Comparison of ENCODE assay signal across 8 mouse cellular contexts in the genomic region with DNA sequence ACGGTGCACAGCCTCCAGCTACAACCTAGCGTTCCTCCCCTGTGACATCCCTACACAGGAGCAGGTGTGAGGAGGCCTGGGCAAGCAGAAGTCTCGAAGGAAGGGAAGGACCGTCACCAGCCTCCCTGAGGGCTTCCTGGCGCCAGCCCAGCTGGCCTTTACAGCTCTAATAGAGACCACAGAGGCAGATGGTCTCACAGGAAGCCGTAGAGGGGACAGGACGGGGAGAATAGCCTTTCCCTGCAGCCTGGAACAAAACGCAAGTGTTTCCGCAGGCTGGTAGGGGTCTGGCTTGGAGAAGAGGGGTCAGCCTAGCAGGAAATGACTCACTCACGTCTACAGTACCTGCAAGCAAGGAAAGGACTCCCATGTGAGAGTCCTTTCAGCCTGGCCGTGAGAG. TPM values are rescaled to one million over a fixed set of nuclear protein-coding genes. Genes with fewer than 3 reads are reported as not detected.
DNase-seq lines count a peak whose midpoint lies in the region; ATAC-seq lines count a peak whose summit lies in the region.

No protein-coding gene starts in this region.

- ATAC-seq in forebrain, embryonic 11.5 days (replicated peaks; ENCODE audit: low FRiP score): no peak
- ATAC-seq in forebrain, embryonic 15.5 days (replicated peaks): no peak
- ATAC-seq in limb, embryonic 15.5 days (ENCODE audit: insufficient number of reproducible peaks, low FRiP score, low TSS enrichment, low read depth): no peak
- no peak for ATAC-seq in megakaryocyte-erythroid progenitor cell, adult 5-6 weeks (replicated peaks; ENCODE audit: low FRiP score, low TSS enrichment, poor library complexity, severe bottlenecking)
- ATAC-seq in monocyte, adult 5-6 weeks (replicated peaks; ENCODE audit: insufficient number of reproducible peaks, low FRiP score, low TSS enrichment, poor library complexity, severe bottlenecking): no peak

- peaks cover 15% of the 10 kb centered on the region for H3K4me1 ChIP-seq in forebrain, embryonic 11.5 days (replicated peaks; ENCODE audit: control insufficient read depth, insufficient read depth, low read length)
- peaks cover 34% of the 10 kb centered on the region for H3K4me1 ChIP-seq in forebrain, embryonic 15.5 days
- H3K4me1 ChIP-seq in limb, embryonic 15.5 days: peaks cover 38% of the 10 kb centered on the region

- no peaks in the 10 kb centered on the region for H3K27me3 ChIP-seq in forebrain, embryonic 11.5 days (ENCODE audit: control insufficient read depth, insufficient read depth, low read length)
- no peaks in the 10 kb centered on the region for H3K27me3 ChIP-seq in forebrain, embryonic 15.5 days
- no peaks in the 10 kb centered on the region for H3K27me3 ChIP-seq in limb, embryonic 15.5 days

- H3K4me2 ChIP-seq in forebrain, embryonic 11.5 days (ENCODE audit: low read depth, low read length, severe bottlenecking): no peak overlapping the region
- no peak overlapping the region for H3K4me2 ChIP-seq in forebrain, embryonic 15.5 days (replicated peaks)
- H3K4me2 ChIP-seq in limb, embryonic 15.5 days: no peak overlapping the region

- no peak overlapping the region for H3K9ac ChIP-seq in forebrain, embryonic 11.5 days (ENCODE audit: low read length)
- H3K9ac ChIP-seq in forebrain, embryonic 15.5 days (replicated peaks): no peak overlapping the region
- no peak overlapping the region for H3K9ac ChIP-seq in limb, embryonic 15.5 days

- H3K9me3 ChIP-seq in forebrain, embryonic 11.5 days (ENCODE audit: control insufficient read depth, low read length): no peaks in the 10 kb centered on the region
- no peaks in the 10 kb centered on the region for H3K9me3 ChIP-seq in forebrain, embryonic 15.5 days
- no peaks in the 10 kb centered on the region for H3K9me3 ChIP-seq in limb, embryonic 15.5 days

- peak; percentile 53 for DNase-seq in forebrain, embryonic 11.5 days (ENCODE audit: low spot score)
- peak; percentile 73 to 81 for DNase-seq in cerebellum, postnatal 25 days
- DNase-seq in heart, postnatal 4 days: peak; percentile 70
- DNase-seq in embryo, embryonic 11 days: no peak

- peaks cover 7% of the 10 kb centered on the region for H3K36me3 ChIP-seq in forebrain, embryonic 11.5 days (ENCODE audit: control insufficient read depth, insufficient read depth, low read length)
- peaks cover 53% of the 10 kb centered on the region for H3K36me3 ChIP-seq in forebrain, embryonic 15.5 days
- peaks cover 28% of the 10 kb centered on the region for H3K36me3 ChIP-seq in limb, embryonic 15.5 days

- H3K27ac ChIP-seq in forebrain, embryonic 11.5 days (ENCODE audit: low read depth, low read length): peak overlapping the region; percentile 39; the same call in 1 of the 2 replicates
- no peak overlapping the region; the same call in 1 of the 2 replicates for H3K27ac ChIP-seq in forebrain, embryonic 15.5 days (replicated peaks)
- peak overlapping the region; percentile 18; the same call in 1 of the 2 replicates for H3K27ac ChIP-seq in limb, embryonic 15.5 days

- 77% methylated on average over 11 of the region's 11 CpGs for WGBS in forebrain, embryonic 11.5 days
- 66% methylated on average over 11 of the region's 11 CpGs for WGBS in forebrain, embryonic 15.5 days
- WGBS in limb, embryonic 15.5 days: 42% methylated on average over 11 of the region's 11 CpGs

- no peak overlapping the region for H3K4me3 ChIP-seq in forebrain, embryonic 11.5 days (ENCODE audit: low read depth, low read length)
- H3K4me3 ChIP-seq in forebrain, embryonic 15.5 days: no peak overlapping the region
- no peak overlapping the region for H3K4me3 ChIP-seq in limb, embryonic 15.5 days

RNA-seq across cellular contexts. Expression of a gene that starts 13.0 kb away (rescaled TPM):
- polyA plus RNA-seq in forebrain, embryonic 11.5 days (2014; fragmentation: Nextera tagmentation; extraction: Ambion mirVana): 0.39 and 0.99 TPM in 2 replicates
- polyA plus RNA-seq in forebrain, embryonic 15.5 days (2015; fragmentation: Nextera tagmentation; extraction: Ambion mirVana): 0.66 and 0.68 TPM in 2 replicates
- under 1 TPM; 0.14 to 0.45 TPM for total RNA-seq in heart, postnatal 4 days (2021)
- polyA plus RNA-seq in limb, embryonic 15.5 days (2015; fragmentation: Nextera tagmentation; extraction: Ambion mirVana): 0.56 and 1.6 TPM in 2 replicates
- not detected in 2 replicates for total RNA-seq in megakaryocyte-erythroid progenitor cell, adult 5-6 weeks (2014; fragmentation: Nextera tagmentation)
- total RNA-seq in megakaryocyte-erythroid progenitor cell, adult 5-6 weeks (2017): not detected in 2 replicates
- not detected in 3 replicates for total RNA-seq in monocyte, adult 5-6 weeks (2017)

RNA-seq across cellular contexts. Expression of a gene that starts 14.5 kb away (rescaled TPM):
- 140 and 157 TPM in 2 replicates for polyA plus RNA-seq in forebrain, embryonic 11.5 days (2014; fragmentation: Nextera tagmentation; extraction: Ambion mirVana)
- 317 and 325 TPM in 2 replicates for polyA plus RNA-seq in forebrain, embryonic 15.5 days (2015; fragmentation: Nextera tagmentation; extraction: Ambion mirVana)
- total RNA-seq in heart, postnatal 4 days (2021): 10 to 100 TPM; 78.5 to 88.6 TPM
- polyA plus RNA-seq in limb, embryonic 15.5 days (2015; fragmentation: Nextera tagmentation; extraction: Ambion mirVana): 79.9 and 84.8 TPM in 2 replicates
- total RNA-seq in megakaryocyte-erythroid progenitor cell, adult 5-6 weeks (2014; fragmentation: Nextera tagmentation): 7.6 and 11.1 TPM in 2 replicates
- total RNA-seq in megakaryocyte-erythroid progenitor cell, adult 5-6 weeks (2017): 4.6 and 6.8 TPM in 2 replicates
- 21.3 to 30.9 TPM (median 27.0 TPM) in 3 replicates for total RNA-seq in monocyte, adult 5-6 weeks (2017)

RNA-seq across cellular contexts. Expression of a gene that starts 17.1 kb away (rescaled TPM):
- not detected in 2 replicates for polyA plus RNA-seq in forebrain, embryonic 11.5 days (2014; fragmentation: Nextera tagmentation; extraction: Ambion mirVana)
- polyA plus RNA-seq in forebrain, embryonic 15.5 days (2015; fragmentation: Nextera tagmentation; extraction: Ambion mirVana): 0.25 and 0.43 TPM in 2 replicates
- total RNA-seq in heart, postnatal 4 days (2021): not detected
- 0.10 and 0.12 TPM in 2 replicates for polyA plus RNA-seq in limb, embryonic 15.5 days (2015; fragmentation: Nextera tagmentation; extraction: Ambion mirVana)
- total RNA-seq in megakaryocyte-erythroid progenitor cell, adult 5-6 weeks (2014; fragmentation: Nextera tagmentation): 2.4 and 7.6 TPM in 2 replicates
- total RNA-seq in megakaryocyte-erythroid progenitor cell, adult 5-6 weeks (2017): 1.7 and 3.5 TPM in 2 replicates
- 0.21 to 2.1 TPM in 2 of 3 replicates, not detected in the other for total RNA-seq in monocyte, adult 5-6 weeks (2017)

RNA-seq across cellular contexts. Expression of a gene that starts 30.8 kb away (rescaled TPM):
- 0.41 and 1.0 TPM in 2 replicates for polyA plus RNA-seq in forebrain, embryonic 11.5 days (2014; fragmentation: Nextera tagmentation; extraction: Ambion mirVana)
- 0.83 and 0.84 TPM in 2 replicates for polyA plus RNA-seq in forebrain, embryonic 15.5 days (2015; fragmentation: Nextera tagmentation; extraction: Ambion mirVana)
- 10 to 100 TPM; 10.3 TPM for total RNA-seq in heart, postnatal 4 days (2021)
- 21.2 and 22.2 TPM in 2 replicates for polyA plus RNA-seq in limb, embryonic 15.5 days (2015; fragmentation: Nextera tagmentation; extraction: Ambion mirVana)
- 0.49 and 0.96 TPM in 2 replicates for total RNA-seq in megakaryocyte-erythroid progenitor cell, adult 5-6 weeks (2014; fragmentation: Nextera tagmentation)
- total RNA-seq in megakaryocyte-erythroid progenitor cell, adult 5-6 weeks (2017): 0.66 and 0.80 TPM in 2 replicates
- 1.3 to 3.3 TPM (median 2.0 TPM) in 3 replicates for total RNA-seq in monocyte, adult 5-6 weeks (2017)

RNA-seq across cellular contexts. Expression of a gene that starts 41.1 kb away (rescaled TPM):
- polyA plus RNA-seq in forebrain, embryonic 11.5 days (2014; fragmentation: Nextera tagmentation; extraction: Ambion mirVana): 118 TPM in 2 replicates
- 94.9 and 108 TPM in 2 replicates for polyA plus RNA-seq in forebrain, embryonic 15.5 days (2015; fragmentation: Nextera tagmentation; extraction: Ambion mirVana)
- total RNA-seq in heart, postnatal 4 days (2021): 10 to 100 TPM; 40.3 to 45.9 TPM
- polyA plus RNA-seq in limb, embryonic 15.5 days (2015; fragmentation: Nextera tagmentation; extraction: Ambion mirVana): 93.2 and 104 TPM in 2 replicates
- total RNA-seq in megakaryocyte-erythroid progenitor cell, adult 5-6 weeks (2014; fragmentation: Nextera tagmentation): 76.0 and 106 TPM in 2 replicates
- total RNA-seq in megakaryocyte-erythroid progenitor cell, adult 5-6 weeks (2017): 16.2 and 20.8 TPM in 2 replicates
- total RNA-seq in monocyte, adult 5-6 weeks (2017): 3.5 to 18.0 TPM (median 8.8 TPM) in 3 replicates
